Mouse (Mus musculus) monocyte, adult 59 days (primary cell): ENCODE results near the gene Ifitm5. TPM values are rescaled to one million over a fixed set of nuclear protein-coding genes. Genes with fewer than 3 reads are reported as not detected.

Experiments
- total RNA-seq, 2 experiments: library from RNA; stranded (reverse); gene quantifications; one replicate each; pipeline ENCODE4 v1.2.4; 2023

Ifitm5 gene
- 1 to 10 TPM; 3.9 to 6.1 TPM for total RNA-seq

GRCm38 (mm10) chr7:140949824-140950530, at the start of gene Ifitm5:
Ifitm5 (minus strand) TSS chr7:140950291.

GRCm38 (mm10) chr7:140966921-140967320, 16.8 kb upstream of the Ifitm5 start, which contains the start of gene Ifitm1:
Ifitm1 (plus strand) TSS chr7:140967221.

GRCm38 (mm10) chr7:140955758-140956555, 5.9 kb upstream of the Ifitm5 start, which contains the start of the genes Gm45717 and Ifitm2:
Gm45717 (minus strand) TSS chr7:140955937.
Ifitm2 (minus strand) TSS chr7:140955987.

GRCm38 (mm10) chr7:140941222-140942051, 8.7 kb downstream of the Ifitm5 start, which contains the start of gene Pgghg:
Pgghg (plus strand) TSS chr7:140941391.

GRCm38 (mm10) chr7:140920418-140921029, 29.6 kb downstream of the Ifitm5 start, which contains the start of gene Nlrp6:
Nlrp6 (plus strand) TSS chr7:140920902.

GRCm38 (mm10) chr7:140900220-140900619, 49.9 kb downstream of the Ifitm5 start, which contains the start of gene Cox8b:
Cox8b (minus strand) TSS chr7:140900446.

Other genes with a start within 250 kb of the Ifitm5 start
- gene Cyp2e1, start 186.6 kb downstream of the Ifitm5 start, total RNA-seq = not detected
- not detected for gene Syce1, start 162.4 kb downstream of the Ifitm5 start, total RNA-seq
- under 1 TPM in 1 of 2 experiments, not detected in 1; 0.16 TPM for gene Zfp941, start 128.1 kb downstream of the Ifitm5 start, total RNA-seq
- gene Urah, start 115.3 kb downstream of the Ifitm5 start, total RNA-seq = not detected
- not detected for gene Scgb1c1, start 104.7 kb downstream of the Ifitm5 start, total RNA-seq
- gene Odf3, start 102.5 kb downstream of the Ifitm5 start, total RNA-seq = not detected
- not detected for gene Gm45785, start 94.0 kb downstream of the Ifitm5 start, total RNA-seq
- 100 to 1,000 TPM in 1 of 2 experiments, 10 to 100 TPM in 1; 99.0 to 111 TPM for gene Ric8a, start 93.3 kb downstream of the Ifitm5 start, total RNA-seq
- gene Bet1l, start 92.7 kb downstream of the Ifitm5 start, total RNA-seq = 10 to 100 TPM; 20.9 to 27.1 TPM
- 10 to 100 TPM; 75.0 to 81.5 TPM for gene Psmd13, start 68.3 kb downstream of the Ifitm5 start, total RNA-seq
- 10 to 100 TPM; 11.4 to 16.2 TPM for gene Sirt3, start 68.0 kb downstream of the Ifitm5 start, total RNA-seq
- gene Cox8b, start 49.8 kb downstream of the Ifitm5 start, total RNA-seq = not detected
- gene Nlrp6, start 29.4 kb downstream of the Ifitm5 start, total RNA-seq = not detected
- 10 to 100 TPM; 21.1 to 25.3 TPM for gene Pgghg, start 8.9 kb downstream of the Ifitm5 start, total RNA-seq
- not detected for gene Gm45717, start 5.6 kb upstream of the Ifitm5 start, total RNA-seq
- gene Ifitm2, start 5.7 kb upstream of the Ifitm5 start, total RNA-seq = 1,000 to 10,000 TPM; 1,104 to 1,118 TPM
- gene Ifitm1, start 16.9 kb upstream of the Ifitm5 start, total RNA-seq = 10 to 100 TPM; 85.9 to 92.5 TPM
- gene Ifitm3, start 60.5 kb upstream of the Ifitm5 start, total RNA-seq = 1,000 to 10,000 TPM; 1,975 to 2,125 TPM
- 100 to 1,000 TPM; 424 to 464 TPM for gene Ifitm6, start 67.6 kb upstream of the Ifitm5 start, total RNA-seq
- not detected for gene Gm17387, start 78.8 kb upstream of the Ifitm5 start, total RNA-seq
- under 1 TPM in 1 of 2 experiments, not detected in 1; 0.27 TPM for gene B4galnt4, start 110.8 kb upstream of the Ifitm5 start, total RNA-seq
- gene Pkp3, start 127.9 kb upstream of the Ifitm5 start, total RNA-seq = 1 to 10 TPM; 5.5 to 7.9 TPM
- 1 to 10 TPM; 3.8 to 9.0 TPM for gene Sigirr, start 150.3 kb upstream of the Ifitm5 start, total RNA-seq
- gene Ano9, start 167.5 kb upstream of the Ifitm5 start, total RNA-seq = not detected
- 1 to 10 TPM; 6.3 to 8.8 TPM for gene Ptdss2, start 172.1 kb upstream of the Ifitm5 start, total RNA-seq
- gene Rnh1, start 222.6 kb upstream of the Ifitm5 start, total RNA-seq = 100 to 1,000 TPM; 144 to 160 TPM
- 10 to 100 TPM; 24.5 to 27.3 TPM for gene Hras, start 243.7 kb upstream of the Ifitm5 start, total RNA-seq
- gene Lrrc56, start 243.9 kb upstream of the Ifitm5 start, total RNA-seq = 1 to 10 TPM; 5.6 to 6.2 TPM